Mouse (Mus musculus) G1E (cell line): ENCODE data around the gene Ska3.

Experiments
- CTCF ChIP-seq: IDR thresholded peaks from 2 replicates; pipeline ENCODE4 v1.5.1; 2012; ENCODE audit warnings: low read depth, low read length, inconsistent platforms, mixed read lengths
- TAL1 ChIP-seq: conservative IDR thresholded peaks from 2 replicates; pipeline ENCODE4 v1.6.1; 2012; ENCODE audit warnings: low read depth, low read length, inconsistent platforms, mixed read lengths

GRCm38 (mm10) chr14:57835157-57835556, 9.2 kb upstream of the Ska3 start:
- TF ChIP-seq TAL1 = no peak
- TF ChIP-seq CTCF = no peak
